39 mouse cellular contexts compared by ENCODE assay signal in genomic region chr14:32336021-32336420, GRCm38 (mm10). TPM values are rescaled to one million over a fixed set of nuclear protein-coding genes. Genes with fewer than 3 reads are reported as not detected.
A peak's percentile ranks its signal among the peaks of the same experiment; 100 is the strongest.
DNase-seq lines count a peak whose midpoint lies in the region; ATAC-seq lines count a peak whose summit lies in the region.
"Had no signal": no experiment of that assay in that cellular context is flagged by ENCODE, and none has a peak within 500 bp of the region (broad histone marks: within the 10 kb centered on the region; RNA-seq: fewer than 3 reads in every experiment).

No protein-coding gene starts in this region.

- no peak overlapping the region for H3K4me3 ChIP-seq in heart, embryonic 11.5 days (ENCODE audit: low read depth, low read length)
- H3K4me3 ChIP-seq: embryonic facial prominence, embryonic 10.5 days; embryonic facial prominence, embryonic 15.5 days; forebrain, embryonic 12.5 days; heart, embryonic 12.5 days; hindbrain, embryonic 15.5 days; limb, embryonic 10.5 days; limb, embryonic 15.5 days; liver, embryonic 13.5 days had no signal

- 77% methylated on average over 6 of the region's 6 CpGs for WGBS in heart, embryonic 11.5 days (ENCODE audit: insufficient replicate concordance)

- peak; percentile 70 for DNase-seq in left cerebral cortex, postnatal 4 days
- no peak for DNase-seq in left cerebral cortex, adult 9 months (ENCODE audit: low spot score in 2 of 2)
- DNase-seq in cerebellum, adult 18-20 months, result peak; percentile 62 to 73
- DNase-seq in cerebellum, postnatal 10 days, result peak; percentile 91 to 93
- DNase-seq in gastrocnemius, postnatal 25 days, result no peak
- DNase-seq: adrenal gland, postnatal 14 days; gastrocnemius, postnatal 14 days; kidney, adult 11 months; kidney, postnatal 36 days; liver, embryonic 13.5 days; lung, adult 18-20 months; lung, postnatal 4 days; right cerebral cortex, postnatal 4 days; thymus, adult 2 months; thymus, postnatal 36 days had no signal

- intact Hi-C loops in left cerebral cortex, postnatal 4 days (cut with DNase I), result no loop called here

- no peak overlapping the region for H3K4me2 ChIP-seq in heart, embryonic 11.5 days
- H3K4me2 ChIP-seq: embryonic facial prominence, embryonic 15.5 days; forebrain, embryonic 12.5 days; heart, embryonic 12.5 days; hindbrain, embryonic 15.5 days; limb, embryonic 15.5 days; liver, embryonic 13.5 days had no signal

- no peak for ATAC-seq in megakaryocyte progenitor cell, adult 5-6 weeks (replicated peaks; ENCODE audit: poor library complexity)
- ATAC-seq in heart, embryonic 11.5 days (replicated peaks; ENCODE audit: insufficient number of reproducible peaks, low FRiP score, low TSS enrichment), result no peak
- ATAC-seq: CD4-positive, CD25-positive, alpha-beta regulatory T cell, adult 4 months; inflammation-experienced regulatory T-cells, adult 6 months; lung, postnatal 0 days had no signal

- H3K36me3 ChIP-seq in heart, embryonic 11.5 days (ENCODE audit: control insufficient read depth, insufficient read depth, low read length), result peaks cover 8% of the 10 kb centered on the region; the same call in 1 of the 2 replicates
- H3K36me3 ChIP-seq: liver, embryonic 13.5 days had no signal

- no peak overlapping the region for H3K27ac ChIP-seq in heart, embryonic 11.5 days (ENCODE audit: low read depth, low read length)
- H3K27ac ChIP-seq: embryonic facial prominence, embryonic 10.5 days; embryonic facial prominence, embryonic 15.5 days; forebrain, embryonic 12.5 days; hindbrain, embryonic 15.5 days; limb, embryonic 10.5 days; limb, embryonic 15.5 days; liver, embryonic 13.5 days; stomach, postnatal 0 days had no signal

- H3K27me3 ChIP-seq in heart, embryonic 11.5 days (ENCODE audit: control insufficient read depth, insufficient read depth, low read length), result no peaks in the 10 kb centered on the region
- H3K27me3 ChIP-seq: embryonic facial prominence, embryonic 15.5 days; forebrain, embryonic 12.5 days; heart, embryonic 12.5 days; hindbrain, embryonic 15.5 days; limb, embryonic 15.5 days; liver, embryonic 13.5 days had no signal

- H3K9me3 ChIP-seq in heart, embryonic 11.5 days (replicated peaks; ENCODE audit: control insufficient read depth, low read length), result no peaks in the 10 kb centered on the region
- H3K9me3 ChIP-seq: embryonic facial prominence, embryonic 10.5 days; embryonic facial prominence, embryonic 15.5 days; forebrain, embryonic 12.5 days; heart, embryonic 12.5 days; hindbrain, embryonic 15.5 days; limb, embryonic 10.5 days; limb, embryonic 15.5 days; liver, embryonic 13.5 days had no signal

- no peaks in the 10 kb centered on the region for H3K4me1 ChIP-seq in heart, embryonic 11.5 days (ENCODE audit: control insufficient read depth, insufficient read depth, low read length)
- H3K4me1 ChIP-seq: embryonic facial prominence, embryonic 10.5 days; forebrain, embryonic 12.5 days; heart, embryonic 12.5 days; hindbrain, embryonic 15.5 days; limb, embryonic 10.5 days; limb, embryonic 15.5 days; liver, embryonic 13.5 days had no signal

- H3K9ac ChIP-seq in heart, embryonic 11.5 days (ENCODE audit: low read depth, low read length), result no peak overlapping the region
- H3K9ac ChIP-seq: embryonic facial prominence, embryonic 15.5 days; forebrain, embryonic 12.5 days; forebrain, postnatal 0 days; heart, embryonic 12.5 days; hindbrain, embryonic 15.5 days; limb, embryonic 15.5 days; liver, embryonic 13.5 days had no signal

RNA-seq across cellular contexts. Expression of gene Ogdhl, which starts 14.2 kb away (rescaled TPM):
- 10 to 100 TPM; 35.3 to 40.3 TPM for total RNA-seq in left cerebral cortex, postnatal 4 days (2021)
- total RNA-seq in megakaryocyte progenitor cell, adult 5-6 weeks (2015), result not detected in 2 replicates
- not detected in 2 replicates for total RNA-seq in megakaryocyte progenitor cell, adult 5-6 weeks (2017)
- polyA plus RNA-seq in heart, embryonic 11.5 days (2014; fragmentation: Nextera tagmentation; extraction: Ambion mirVana), result 15.2 and 20.7 TPM in 2 replicates
- total RNA-seq in gastrocnemius, postnatal 25 days (2021), result under 1 TPM; 0.51 to 0.87 TPM
- total RNA-seq: hematopoietic stem cell, adult 5-6 weeks; neutrophil, adult 5-6 weeks had no signal
- polyA plus RNA-seq: CD4-positive, CD25-positive, alpha-beta regulatory T cell, adult 4 months had no signal

RNA-seq across cellular contexts. Expression of gene 1700024G13Rik, which starts 52.2 kb away (rescaled TPM):
- not detected for total RNA-seq in left cerebral cortex, postnatal 4 days (2021)
- total RNA-seq in megakaryocyte progenitor cell, adult 5-6 weeks (2015), result not detected in 2 replicates
- not detected in 2 replicates for total RNA-seq in megakaryocyte progenitor cell, adult 5-6 weeks (2017)
- polyA plus RNA-seq in heart, embryonic 11.5 days (2014; fragmentation: Nextera tagmentation; extraction: Ambion mirVana), result not detected in 2 replicates
- not detected for total RNA-seq in gastrocnemius, postnatal 25 days (2021)
- total RNA-seq: adrenal gland, postnatal 14 days; gastrocnemius, postnatal 14 days; heart, adult 18-20 months; hematopoietic stem cell, adult 5-6 weeks; layer of hippocampus, postnatal 25 days; megakaryocyte-erythroid progenitor cell, adult 5-6 weeks; neutrophil, adult 5-6 weeks had no signal
- polyA plus RNA-seq: CD4-positive, CD25-positive, alpha-beta regulatory T cell, adult 4 months; embryonic facial prominence, embryonic 10.5 days; forebrain, embryonic 12.5 days; heart, embryonic 12.5 days; heart, postnatal 0 days; inflammation-experienced regulatory T-cells, adult 6 months; kidney, embryonic 16.5 days; limb, embryonic 10.5 days; limb, embryonic 15.5 days; liver, embryonic 13.5 days; midbrain, embryonic 14.5 days; neural tube, embryonic 11.5 days; spleen, adult 2 months; stomach, postnatal 0 days; thymus, adult 2 months had no signal

Comparison
In these comparisons a context has a peak if more than half of its experiments do, and no peak if none do; other contexts are left out.
1. DNase-seq: peak in left cerebral cortex, postnatal 4 days (single experiment), cerebellum, adult 18-20 months (2 of 2) and cerebellum, postnatal 10 days (2 of 2); none in left cerebral cortex, adult 9 months (0 of 2) and gastrocnemius, postnatal 25 days (single experiment).
2. RNA of gene Ogdhl, which starts 14.2 kb away (total RNA-seq): 35.3 to 40.3 TPM in left cerebral cortex, postnatal 4 days; 0.51 to 0.87 TPM in gastrocnemius, postnatal 25 days and not detected in megakaryocyte progenitor cell, adult 5-6 weeks; every median in the first group is over 10 times any median in the second.